Mouse (Mus musculus) adrenal gland, postnatal 25 days (tissue): ENCODE results near the gene Pikfyve. TPM values are rescaled to one million over a fixed set of nuclear protein-coding genes. Genes with fewer than 3 reads are reported as not detected.

Experiments used
- DNase-seq: peaks from one replicate; pipeline ENCODE4 v3.0.0; 2021; ENCODE audit warnings: mixed read lengths
- long read RNA-seq: library from polyadenylated mRNA; stranded (forward); transcript quantifications from one replicate; pipeline ENCODE4 v2.0.0, GENCODE M21; 2021
- total RNA-seq: library from RNA; stranded (reverse); gene quantifications from 2 replicates; pipeline ENCODE4 v1.2.3, GENCODE M21; 2021

The Pikfyve gene
- 33.8 and 36.8 TPM in 2 replicates for total RNA-seq
- long read RNA-seq, partial matches to known transcripts: 0 of 1 reads
- long read RNA-seq, other reads (novel, unspliced or antisense): 1 of 1 reads

- DNase-seq: peak; percentile 92
Measured at GRCm38 (mm10) chr1:65186287-65187073, at the start of gene Pikfyve, which contains the start of gene Idh1. TSS of gene Pikfyve (plus strand) at chr1:65186683. TSS of gene Idh1 (minus strand) at chr1:65186500.

- no peak for DNase-seq
Measured at GRCm38 (mm10) chr1:65137560-65137959, 48.9 kb upstream of the Pikfyve start.

GRCm38 (mm10) chr1:65144783-65145182, 41.7 kb upstream of the Pikfyve start:
- no peak for DNase-seq

GRCm38 (mm10) chr1:65146601-65147000, 39.9 kb upstream of the Pikfyve start:
- DNase-seq: no peak

GRCm38 (mm10) chr1:65147326-65147725, 39.2 kb upstream of the Pikfyve start:
- DNase-seq: no peak

- DNase-seq: no peak
Measured at GRCm38 (mm10) chr1:65147971-65148370, 38.5 kb upstream of the Pikfyve start.

- peak; percentile 72 for DNase-seq
Measured at GRCm38 (mm10) chr1:65154814-65155213, 31.7 kb upstream of the Pikfyve start.

- DNase-seq: no peak
Measured at GRCm38 (mm10) chr1:65156111-65156510, 30.4 kb upstream of the Pikfyve start.

GRCm38 (mm10) chr1:65162210-65162609, 24.3 kb upstream of the Pikfyve start:
- DNase-seq: no peak

GRCm38 (mm10) chr1:65167496-65167895, 19.0 kb upstream of the Pikfyve start:
- DNase-seq: no peak

GRCm38 (mm10) chr1:65169536-65169935, 16.9 kb upstream of the Pikfyve start:
- no peak for DNase-seq

- DNase-seq: no peak
Measured at GRCm38 (mm10) chr1:65169947-65170346, 16.5 kb upstream of the Pikfyve start.

GRCm38 (mm10) chr1:65171579-65171978, 14.9 kb upstream of the Pikfyve start:
- no peak for DNase-seq

GRCm38 (mm10) chr1:65173716-65174115, 12.8 kb upstream of the Pikfyve start:
- no peak for DNase-seq

- DNase-seq: peak; percentile 16
Measured at GRCm38 (mm10) chr1:65176171-65176570, 10.3 kb upstream of the Pikfyve start.

GRCm38 (mm10) chr1:65176912-65177311, 9.6 kb upstream of the Pikfyve start:
- no peak for DNase-seq

GRCm38 (mm10) chr1:65177452-65177851, 9.0 kb upstream of the Pikfyve start:
- no peak for DNase-seq

GRCm38 (mm10) chr1:65178126-65178901, 8.2 kb upstream of the Pikfyve start:
- DNase-seq: peak; percentile 96

- peak; percentile 99 for DNase-seq
Measured at GRCm38 (mm10) chr1:65178902-65179432, 7.5 kb upstream of the Pikfyve start.

GRCm38 (mm10) chr1:65179634-65180249, 6.7 kb upstream of the Pikfyve start:
- DNase-seq: peak; percentile 21

- DNase-seq: no peak
Measured at GRCm38 (mm10) chr1:65181459-65181858, 5.0 kb upstream of the Pikfyve start.

GRCm38 (mm10) chr1:65183994-65184393, 2.5 kb upstream of the Pikfyve start:
- no peak for DNase-seq
